Mouse (Mus musculus) lung, postnatal 4 days (tissue): ENCODE measurements around the gene Olfr8.
"Not testable (repeated sequence)": the region's sequence is repeated elsewhere in the genome, so short reads cannot be mapped to it uniquely, and the experiment has no call there.

ENCODE experiments used
- DNase-seq, 2 experiments: peaks; one replicate each; pipeline ENCODE4 v3.0.0; 2021

Olfr8 gene

GRCm38 (mm10) chr10:78950336-78950735, at the start of gene Olfr8:
Olfr8 (plus strand) TSS chr10:78950636.
- DNase-seq: not testable (repeated sequence)

DNA sequence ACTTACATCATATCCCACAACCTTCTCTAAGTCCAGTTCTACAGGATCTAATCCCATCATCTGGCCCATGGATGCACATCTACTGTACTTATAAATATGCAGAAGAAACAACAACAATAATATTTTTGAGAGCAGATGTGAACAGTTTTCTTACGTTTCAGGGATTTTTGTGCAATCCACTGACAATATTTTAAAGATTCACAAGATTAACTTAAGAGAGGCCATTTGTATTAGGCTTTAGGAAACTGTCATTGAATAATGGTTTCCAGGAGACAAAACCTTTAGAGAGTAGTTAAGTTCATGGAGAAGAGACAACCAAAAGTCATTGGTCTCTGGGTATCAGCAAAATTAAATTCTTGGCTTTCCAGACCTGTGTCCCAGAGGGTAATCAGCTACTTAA, 37.6 kb upstream of the Olfr8 start, which contains the start of gene Olfr1354:
TSS of gene Olfr1354 (plus strand) at position 301 of the 400 bp plus-strand sequence.
- not testable (repeated sequence) for DNase-seq

GRCm38 (mm10) chr10:78963009-78963408, 12.6 kb downstream of the Olfr8 start, which contains the start of gene Olfr1353:
Olfr1353 (plus strand) TSS chr10:78963309.
- DNase-seq: not testable (repeated sequence)

- DNase-seq: no peak
These were observed 30.3 kb downstream of the Olfr8 start, which contains the start of gene Olfr1352 for GRCm38 (mm10) chr10:78980750-78981149. Olfr1352 (plus strand) TSS chr10:78981050.
